Mouse (Mus musculus): ENCODE results near the gene Cx3cr1. TPM values are rescaled to one million over a fixed set of nuclear protein-coding genes. Genes with fewer than 3 reads are reported as not detected.

The Cx3cr1 gene
- total RNA-seq, 2 experiments from 2014 or later, result 30.8 to 31.7 TPM

DNA sequence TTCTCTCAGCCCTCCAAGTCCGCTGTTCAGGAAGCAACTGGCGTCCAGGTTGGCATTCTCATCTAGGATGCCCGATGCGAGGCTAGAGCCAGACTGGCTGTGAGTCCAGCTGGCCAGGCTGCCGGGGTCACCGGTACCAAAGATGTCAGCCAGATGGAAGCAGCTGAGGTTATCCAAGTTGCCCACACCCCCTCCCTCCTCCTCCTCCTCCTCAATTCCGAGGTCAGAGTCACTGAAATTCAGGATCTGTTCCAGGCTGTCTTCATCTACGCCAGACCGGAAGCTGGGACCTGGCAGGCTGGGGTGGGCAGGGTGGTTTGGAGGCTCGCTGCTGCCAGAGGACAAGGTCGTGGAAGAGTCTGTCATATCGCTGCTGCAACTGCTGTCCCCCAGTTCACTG lies 97.1 kb downstream of the Cx3cr1 start:
- Histone ChIP-seq H3K27ac (no peak overlapping the region), H3K4me3 (no peak overlapping the region)
- DNase-seq (ENCODE audit: low spot score in 2 of 2), result no peak
- no peak for TF ChIP-seq CTCF (conservative IDR thresholded peaks at IDR 0.05)

DNA sequence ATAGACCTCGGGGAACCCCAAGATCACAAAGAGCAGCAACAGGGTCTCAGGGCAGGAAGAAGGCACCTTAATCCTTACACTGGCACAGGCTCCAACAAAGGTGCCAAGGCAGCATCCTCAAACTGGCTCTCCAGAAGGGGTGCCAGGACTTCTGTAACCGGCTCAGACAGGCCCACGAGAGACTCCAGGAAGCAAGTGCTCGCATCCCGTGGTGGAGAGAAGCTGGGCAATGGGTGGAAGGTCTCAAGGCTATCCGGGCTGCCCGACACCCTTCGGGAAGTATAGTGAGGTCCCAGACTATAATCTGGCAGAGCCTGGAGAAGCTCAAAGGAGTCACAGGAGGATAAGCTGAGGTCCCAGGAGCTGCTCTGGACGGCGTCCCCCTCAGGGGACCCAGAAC lies 97.5 kb downstream of the Cx3cr1 start:
- Histone ChIP-seq H3K4me3 (no peak overlapping the region), H3K27ac (no peak overlapping the region)
- no peak for TF ChIP-seq CTCF (conservative IDR thresholded peaks at IDR 0.05)
- no peak for DNase-seq (ENCODE audit: low spot score in 2 of 2)

- no peak for DNase-seq (ENCODE audit: low spot score in 2 of 2)
- H3K4me3 ChIP-seq, result no peak overlapping the region
- peak overlapping the region; percentile 21; the same call in 1 of the 2 replicates for H3K27ac ChIP-seq
- TF ChIP-seq CTCF (conservative IDR thresholded peaks at IDR 0.05), result no peak
These were observed 98.7 kb downstream of the Cx3cr1 start for GRCm38 (mm10) chr9:119970763-119971656.

- peak; percentile 60 for TF ChIP-seq CTCF (conservative IDR thresholded peaks at IDR 0.05)
- Histone ChIP-seq H3K27ac (peak overlapping the region; percentile 21; the same call in 1 of the 2 replicates), H3K4me3 (no peak overlapping the region)
- DNase-seq (ENCODE audit: low spot score in 2 of 2), result no peak
These were observed 99.5 kb downstream of the Cx3cr1 start for GRCm38 (mm10) chr9:119970221-119970620.

GRCm38 (mm10) chr9:119969811-119970210 lies 99.9 kb downstream of the Cx3cr1 start:
- H3K27ac ChIP-seq, result no peak overlapping the region
- no peak overlapping the region for H3K4me3 ChIP-seq
- no peak for DNase-seq (ENCODE audit: low spot score in 2 of 2)
- TF ChIP-seq CTCF (conservative IDR thresholded peaks at IDR 0.05), result no peak

DNA sequence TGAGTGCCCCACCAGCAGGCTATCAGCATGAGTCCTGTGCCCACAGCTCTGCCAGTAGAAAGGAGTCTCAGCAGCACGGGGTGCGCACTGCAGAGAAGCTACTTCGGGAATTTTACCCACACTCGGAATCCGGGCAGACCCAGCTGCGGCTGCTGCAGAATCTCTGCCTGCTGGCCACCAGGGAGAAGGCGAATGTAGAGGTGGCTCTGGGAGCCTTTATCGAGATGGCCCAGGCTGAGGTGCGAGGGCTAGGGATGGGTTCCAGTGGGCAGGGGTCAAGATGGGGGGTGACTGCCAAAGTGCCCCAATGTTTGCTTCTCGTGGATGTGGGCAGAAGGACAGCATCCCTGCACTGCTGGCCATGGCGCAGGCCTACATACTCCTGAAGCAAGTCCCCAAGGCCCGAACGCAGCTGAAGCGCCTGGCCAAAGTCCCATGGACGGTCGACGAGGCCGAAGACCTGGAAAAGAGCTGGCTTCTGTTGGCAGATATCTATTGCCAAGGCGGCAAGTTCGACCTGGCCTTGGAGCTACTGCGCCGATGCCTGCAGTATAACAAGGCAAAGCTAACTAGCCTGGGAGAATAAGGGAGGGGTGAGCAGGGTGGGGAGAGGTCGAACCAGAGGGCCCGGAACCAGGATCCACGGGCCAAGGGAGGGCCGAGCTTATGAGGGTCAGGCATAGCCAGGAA lies 103.3 kb downstream of the Cx3cr1 start:
- H3K4me3 ChIP-seq, result no peak overlapping the region
- DNase-seq (ENCODE audit: low spot score in 2 of 2), result no peak
- no peak for TF ChIP-seq CTCF (conservative IDR thresholded peaks at IDR 0.05)
- no peak overlapping the region for H3K27ac ChIP-seq

- TF ChIP-seq CTCF (conservative IDR thresholded peaks at IDR 0.05), result no peak
- no peak for DNase-seq (ENCODE audit: low spot score in 2 of 2)
- Histone ChIP-seq H3K4me3 (no peak overlapping the region), H3K27ac (no peak overlapping the region)
These were observed 104.5 kb downstream of the Cx3cr1 start for GRCm38 (mm10) chr9:119965186-119965585.

GRCm38 (mm10) chr9:119964206-119964605 lies 105.5 kb downstream of the Cx3cr1 start:
- no peak for DNase-seq (ENCODE audit: low spot score in 2 of 2)
- TF ChIP-seq CTCF (conservative IDR thresholded peaks at IDR 0.05), result no peak
- H3K27ac ChIP-seq, result no peak overlapping the region
- H3K4me3 ChIP-seq, result no peak overlapping the region

DNA sequence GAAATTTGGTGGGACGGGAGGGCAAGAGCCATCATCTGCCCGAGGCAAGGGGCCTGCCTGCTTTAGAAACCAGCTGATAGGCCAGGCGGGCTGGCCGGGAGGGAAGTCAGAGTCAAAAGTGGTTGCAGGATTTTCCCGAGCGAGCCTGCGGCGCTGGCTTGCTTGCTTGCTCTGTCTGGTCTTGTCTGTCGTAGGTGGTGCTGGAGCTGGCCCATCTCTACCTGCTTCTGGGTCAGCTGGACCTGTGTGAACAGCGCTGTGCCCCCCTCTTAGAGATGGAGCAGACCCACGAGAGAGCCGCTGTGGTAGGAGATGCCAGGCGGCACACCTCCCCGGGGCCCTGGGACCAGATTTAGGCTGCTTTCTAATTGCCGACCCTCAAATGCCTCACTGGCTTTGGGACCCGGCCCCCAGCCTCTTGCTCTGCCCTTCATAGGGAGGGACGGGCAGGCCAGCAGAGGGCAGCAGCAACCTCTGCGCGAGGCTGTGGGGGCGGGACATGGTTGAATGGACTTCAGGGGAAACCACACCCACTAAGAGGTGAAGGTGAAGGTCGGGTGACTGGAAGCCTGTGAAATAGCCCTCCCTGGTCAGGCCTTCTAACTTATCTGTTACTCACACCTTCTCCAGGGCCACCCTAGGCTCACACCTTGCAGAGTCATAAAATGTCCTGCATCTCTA lies 106.6 kb downstream of the Cx3cr1 start:
- DNase-seq (ENCODE audit: low spot score in 2 of 2), result no peak
- peak; percentile 85 for TF ChIP-seq CTCF (conservative IDR thresholded peaks at IDR 0.05)
- Histone ChIP-seq H3K27ac (no peak overlapping the region), H3K4me3 (no peak overlapping the region)

DNA sequence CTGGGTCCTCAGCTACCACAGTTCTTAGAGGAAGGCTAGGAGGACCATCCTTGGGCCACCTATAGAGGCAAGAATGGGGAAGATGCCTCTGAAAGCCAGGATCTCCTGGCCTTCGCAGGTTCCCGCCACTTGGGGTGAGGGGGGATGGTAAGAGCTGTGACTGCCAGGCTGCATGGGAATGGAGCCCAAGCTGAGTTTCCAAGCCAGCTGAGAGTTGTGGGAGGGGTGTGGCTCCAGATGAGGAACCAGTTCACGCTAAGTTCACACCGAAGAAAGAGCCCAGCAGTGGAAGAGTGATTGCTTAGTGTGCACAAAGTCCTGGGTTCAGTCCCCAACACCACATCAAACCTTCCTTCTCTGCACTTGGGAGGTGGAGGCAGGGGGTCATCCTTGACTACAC lies 107.5 kb downstream of the Cx3cr1 start:
- H3K27ac ChIP-seq, result no peak overlapping the region
- no peak for TF ChIP-seq CTCF (conservative IDR thresholded peaks at IDR 0.05)
- DNase-seq (ENCODE audit: low spot score in 2 of 2), result no peak
- H3K4me3 ChIP-seq, result no peak overlapping the region

- no peak for DNase-seq (ENCODE audit: low spot score in 2 of 2)
- no peak for TF ChIP-seq CTCF (conservative IDR thresholded peaks at IDR 0.05)
- no peak overlapping the region for H3K4me3 ChIP-seq
- no peak overlapping the region for H3K27ac ChIP-seq
These were observed 110.8 kb downstream of the Cx3cr1 start for GRCm38 (mm10) chr9:119958835-119959234.

GRCm38 (mm10) chr9:119951388-119951787 lies 118.3 kb downstream of the Cx3cr1 start:
- TF ChIP-seq CTCF (conservative IDR thresholded peaks at IDR 0.05), result no peak
- H3K4me3 ChIP-seq, result no peak overlapping the region
- H3K27ac ChIP-seq, result no peak overlapping the region
- DNase-seq (ENCODE audit: low spot score in 2 of 2), result no peak

DNA sequence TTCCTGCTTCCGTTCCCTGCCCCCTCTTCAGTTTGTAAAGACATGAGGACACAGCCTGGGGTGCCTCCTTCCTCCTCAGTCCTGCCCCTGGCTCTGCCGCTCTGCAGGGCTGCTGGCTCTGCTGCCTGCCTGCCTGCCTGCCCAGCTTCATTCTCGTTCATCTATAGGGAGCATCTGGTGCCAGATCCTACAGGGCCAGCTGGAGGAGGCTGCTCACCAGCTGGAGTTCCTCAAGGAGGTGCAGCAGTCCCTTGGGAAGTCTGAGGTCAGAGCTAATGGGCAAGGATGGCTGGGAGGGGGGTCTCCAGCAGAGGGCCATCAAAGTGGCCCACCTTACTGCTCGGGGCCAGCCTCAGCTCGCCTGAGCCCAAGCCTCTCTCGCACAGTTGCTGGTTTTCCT lies 119.2 kb downstream of the Cx3cr1 start:
- no peak overlapping the region for H3K27ac ChIP-seq
- no peak for DNase-seq (ENCODE audit: low spot score in 2 of 2)
- no peak overlapping the region for H3K4me3 ChIP-seq
- no peak for TF ChIP-seq CTCF (conservative IDR thresholded peaks at IDR 0.05)
